Mouse (Mus musculus): ENCODE measurements around the gene Mrps6.
A peak's percentile ranks its signal among the peaks of the same experiment; 100 is the strongest.

Mrps6 gene

GRCm38 (mm10) chr16:92057852-92058643 is at the start of gene Mrps6, which contains the start of the genes Gm49711 and Slc5a3:
Mrps6 (plus strand) TSS chr16:92058270.
Gm49711 (plus strand) TSS chr16:92058316.
Slc5a3 (plus strand) TSS chr16:92058322.
- peak; percentile 90 to 93 for DNase-seq

- DNase-seq = no peak
Measured at GRCm38 (mm10) chr16:92009586-92009985, 48.5 kb upstream of the Mrps6 start.

- DNase-seq = no peak
Measured at GRCm38 (mm10) chr16:92016792-92017191, 41.3 kb upstream of the Mrps6 start.

GRCm38 (mm10) chr16:92019141-92020118 is 38.6 kb upstream of the Mrps6 start:
- peak; percentile 54 to 58 for DNase-seq

- DNase-seq = no peak
Measured at GRCm38 (mm10) chr16:92021656-92022400, 36.2 kb upstream of the Mrps6 start.

GRCm38 (mm10) chr16:92022494-92023283 is 35.4 kb upstream of the Mrps6 start:
- DNase-seq = no peak

- DNase-seq = no peak
Measured at GRCm38 (mm10) chr16:92033286-92033685, 24.8 kb upstream of the Mrps6 start.

GRCm38 (mm10) chr16:92034676-92035075 is 23.4 kb upstream of the Mrps6 start:
- DNase-seq = no peak

GRCm38 (mm10) chr16:92036701-92037100 is 21.4 kb upstream of the Mrps6 start:
- no peak for DNase-seq

GRCm38 (mm10) chr16:92037891-92038607 is 20.0 kb upstream of the Mrps6 start:
- peak; percentile 28 to 66 for DNase-seq

- DNase-seq = peak; percentile 52 to 74
Measured at GRCm38 (mm10) chr16:92039421-92039820, 18.6 kb upstream of the Mrps6 start.

GRCm38 (mm10) chr16:92039966-92040365 is 18.1 kb upstream of the Mrps6 start:
- DNase-seq = no peak

GRCm38 (mm10) chr16:92051777-92052310 is 6.2 kb upstream of the Mrps6 start:
- no peak for DNase-seq

GRCm38 (mm10) chr16:92052569-92052968 is 5.5 kb upstream of the Mrps6 start:
- no peak for DNase-seq

GRCm38 (mm10) chr16:92056711-92057110 is 1.4 kb upstream of the Mrps6 start:
- no peak for DNase-seq

GRCm38 (mm10) chr16:92057456-92057851 is 616 bp upstream of the Mrps6 start:
- DNase-seq = no peak

GRCm38 (mm10) chr16:92058644-92059620 is 862 bp downstream of the Mrps6 start:
- DNase-seq = no peak

- DNase-seq = no peak
Measured at GRCm38 (mm10) chr16:92060213-92060612, 2.1 kb downstream of the Mrps6 start.

GRCm38 (mm10) chr16:92061586-92061985 is 3.5 kb downstream of the Mrps6 start:
- peak; percentile 33 to 62 for DNase-seq

GRCm38 (mm10) chr16:92062832-92063231 is 4.8 kb downstream of the Mrps6 start:
- no peak for DNase-seq
